Mouse (Mus musculus) lung, postnatal 36 days (tissue): Measurements from ENCODE around the gene Bap1.

Source experiments
- DNase-seq: peaks from one replicate; pipeline ENCODE4 v3.0.0; 2022; ENCODE audit warnings: mixed read lengths

Bap1 gene

DNA sequence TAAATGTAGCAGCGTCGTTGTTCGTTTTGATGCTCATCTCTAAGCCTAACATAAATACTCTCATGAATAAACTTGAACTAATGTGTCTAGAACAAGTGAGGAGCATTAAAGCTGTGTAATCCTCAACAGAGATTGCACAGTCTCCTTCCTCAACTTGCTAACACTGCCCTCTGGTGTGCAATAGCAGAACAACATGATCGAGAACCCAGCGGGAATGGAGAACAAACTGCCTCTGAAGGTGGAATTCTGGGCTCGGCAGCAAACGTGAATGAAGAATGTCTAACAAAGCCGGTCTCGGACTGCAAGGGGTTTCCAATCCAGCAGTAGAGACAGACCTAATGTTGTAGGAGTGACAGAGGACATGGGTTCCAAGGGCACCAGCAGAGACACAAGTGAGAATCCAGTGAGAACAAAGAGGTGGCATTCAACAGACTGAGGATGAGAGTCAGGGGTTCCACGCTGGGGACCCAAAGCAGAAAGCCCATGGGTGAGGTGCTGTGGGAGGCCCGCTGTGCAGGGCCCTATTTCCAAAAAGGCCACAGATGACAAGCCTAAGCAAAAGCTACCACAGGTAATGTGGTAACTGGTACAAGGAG is 17.2 kb upstream of the Bap1 start:
- peak; percentile 93 for DNase-seq

DNA sequence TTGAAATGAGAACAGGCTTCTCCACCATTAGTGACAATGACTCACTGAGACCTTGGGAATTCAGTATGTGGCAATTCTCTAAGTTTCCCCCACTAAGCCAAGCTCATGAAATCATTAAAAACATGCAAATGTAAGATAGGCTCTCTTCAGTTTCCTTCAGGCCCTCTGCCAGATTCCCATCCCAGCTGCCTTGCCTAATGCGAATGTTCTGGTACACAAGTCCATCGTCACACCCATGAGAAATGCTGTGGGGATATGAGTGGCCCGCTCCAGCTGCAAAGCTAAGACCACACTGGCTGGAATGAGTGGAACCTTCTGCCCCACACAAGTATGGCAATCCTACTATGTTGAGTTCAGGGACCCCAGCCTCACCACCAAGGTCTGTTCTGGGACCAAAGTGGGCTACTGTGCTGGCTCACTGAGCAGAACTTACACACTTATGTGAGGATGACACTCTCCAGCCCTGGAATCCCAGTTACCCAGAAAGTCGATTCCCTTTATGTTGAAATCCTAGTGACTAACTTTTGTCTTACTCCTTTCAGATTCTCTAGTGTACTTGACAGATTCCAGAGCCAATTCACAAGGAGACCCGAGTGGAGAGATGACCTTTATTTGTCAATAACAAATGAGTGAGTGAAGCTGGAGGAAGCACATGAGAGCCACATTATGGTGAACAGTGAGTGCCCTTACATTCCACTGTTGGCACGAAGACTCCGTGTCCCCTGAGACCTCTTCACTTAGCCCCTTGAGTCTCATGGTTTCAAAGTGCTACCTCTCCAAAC is 14.0 kb upstream of the Bap1 start:
- DNase-seq: peak; percentile 62

DNA sequence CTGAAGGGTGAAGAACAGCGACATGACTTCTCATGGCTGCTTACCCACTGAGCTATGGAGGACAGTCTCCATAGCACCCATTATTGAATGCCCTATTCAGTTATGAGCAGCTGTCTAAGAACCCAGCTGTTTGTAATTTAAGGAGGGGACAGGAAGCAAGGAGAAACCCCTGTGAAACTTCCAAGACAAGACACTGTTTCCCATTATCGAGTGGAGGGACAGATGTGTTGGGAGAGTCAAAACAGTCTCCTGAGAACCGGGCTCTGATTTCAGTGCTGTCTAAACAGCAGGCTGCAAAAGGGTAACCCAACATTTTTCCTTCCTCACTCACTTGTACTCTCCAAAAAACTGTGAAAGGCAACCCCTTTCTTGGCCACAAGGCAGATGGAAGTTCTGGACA is 10.7 kb upstream of the Bap1 start:
- no peak for DNase-seq

DNA sequence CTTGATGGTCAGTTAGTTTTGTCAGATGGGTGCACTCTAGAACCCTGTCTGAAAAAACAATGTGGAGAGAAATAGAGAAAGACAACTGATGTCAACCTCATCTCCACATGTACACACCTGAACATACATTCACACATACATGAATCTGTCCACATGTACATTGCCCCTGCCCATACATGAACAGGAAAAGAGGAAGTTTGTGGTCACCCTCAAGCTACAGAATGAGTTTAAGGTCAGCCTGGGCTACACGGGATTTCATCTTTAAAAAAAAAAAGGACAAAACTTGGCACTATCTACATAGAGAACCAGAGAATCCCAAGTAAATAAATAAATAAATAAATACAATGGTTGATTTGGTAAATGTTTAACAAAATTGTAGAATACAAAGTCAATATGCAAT is 6.5 kb upstream of the Bap1 start:
- no peak for DNase-seq

DNA sequence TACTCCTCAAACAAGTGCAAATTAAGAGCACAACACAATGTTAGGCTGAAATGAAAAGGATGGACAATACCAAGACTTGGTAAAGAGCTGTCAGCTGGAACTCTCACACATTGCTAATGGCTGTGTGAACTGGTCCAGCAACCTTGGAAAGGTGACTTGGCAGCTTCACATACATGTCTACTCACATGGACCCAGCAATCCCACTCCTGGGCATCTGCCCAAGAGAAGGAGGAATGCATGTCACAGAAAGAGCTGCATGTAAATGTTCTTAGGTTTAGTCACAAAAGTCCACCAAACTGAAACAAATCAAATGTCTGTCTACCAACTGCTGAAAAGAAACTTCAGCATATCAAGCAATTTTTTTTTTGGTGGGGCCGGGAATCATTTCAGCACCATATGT is 5.3 kb upstream of the Bap1 start:
- no peak for DNase-seq

DNA sequence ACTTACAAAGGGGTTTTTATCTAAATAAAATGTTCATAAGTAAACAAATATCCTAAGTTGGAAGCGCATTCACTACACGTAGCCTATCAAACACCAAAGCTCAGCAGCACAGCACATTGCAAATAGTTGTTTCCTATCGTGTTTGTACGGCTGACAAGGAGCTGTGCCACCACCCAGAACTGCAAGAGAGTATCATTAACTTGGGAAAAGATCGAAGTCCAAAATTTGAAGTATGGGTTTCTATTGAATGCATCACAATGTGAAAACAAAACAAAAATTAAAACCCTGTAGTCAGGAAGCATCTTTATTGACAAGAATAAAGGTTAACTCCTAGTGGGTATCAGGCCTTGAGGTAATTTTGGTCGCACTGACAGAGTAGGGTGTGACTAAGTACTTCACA is 2.9 kb upstream of the Bap1 start:
- DNase-seq: no peak

DNA sequence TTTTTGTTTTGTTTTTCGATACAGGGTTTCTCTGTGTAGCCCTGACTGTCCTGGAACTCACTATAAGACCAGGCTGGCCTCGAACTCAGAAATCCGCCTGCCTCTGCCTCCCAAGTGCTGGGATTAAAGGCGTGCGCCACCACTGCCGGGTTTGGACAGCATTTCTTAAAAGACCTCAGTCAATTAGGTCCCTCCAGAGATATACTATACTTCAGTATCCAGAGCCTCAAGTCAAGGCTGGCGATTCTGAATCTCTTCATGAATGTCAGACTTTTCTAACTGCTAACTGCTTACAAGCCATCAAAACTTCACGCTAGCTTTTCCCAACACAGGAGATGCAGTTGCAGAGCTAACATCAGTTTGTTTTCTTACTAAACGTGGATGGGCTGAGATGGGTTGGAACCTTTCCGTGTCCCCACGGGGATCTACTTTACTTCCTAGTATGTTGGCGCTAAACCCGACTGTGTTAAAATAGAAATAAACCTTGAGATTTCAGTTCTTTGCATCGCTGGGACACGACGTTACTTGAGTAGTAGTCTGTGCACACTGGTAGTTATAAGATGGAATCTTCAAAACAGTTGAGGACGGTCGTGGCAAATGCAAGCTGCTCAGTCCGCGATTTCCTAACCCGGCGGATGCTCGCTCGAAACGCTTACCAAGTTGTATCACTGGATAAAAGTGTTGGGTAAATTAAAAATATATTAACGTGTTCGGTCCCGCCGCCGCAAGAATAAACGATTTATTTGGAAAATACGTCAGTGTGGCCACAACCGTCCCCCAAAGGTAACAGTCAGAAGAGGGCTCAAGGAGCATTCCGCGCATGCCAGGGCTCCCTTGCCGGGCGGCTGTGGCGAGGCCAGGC is 797 bp upstream of the Bap1 start:
- DNase-seq: peak; percentile 84

DNA sequence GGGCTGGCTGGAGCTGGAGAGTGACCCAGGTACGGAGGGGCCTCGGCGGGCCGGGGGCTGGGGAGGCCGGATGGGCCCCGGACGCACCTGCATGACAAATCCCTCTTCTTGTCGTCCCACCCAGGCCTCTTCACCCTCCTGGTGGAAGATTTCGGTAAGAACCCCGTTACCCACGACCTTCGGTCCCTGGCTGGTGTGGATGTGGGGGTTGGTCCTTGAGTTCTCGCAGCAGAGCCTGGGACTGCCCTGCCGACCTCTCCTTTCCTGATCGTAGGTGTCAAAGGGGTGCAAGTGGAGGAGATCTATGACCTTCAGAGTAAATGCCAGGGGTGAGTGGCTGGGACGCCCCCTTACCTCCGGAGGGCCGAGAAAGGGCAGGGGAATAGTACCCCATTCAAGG is 376 bp downstream of the Bap1 start:
- DNase-seq: no peak

DNA sequence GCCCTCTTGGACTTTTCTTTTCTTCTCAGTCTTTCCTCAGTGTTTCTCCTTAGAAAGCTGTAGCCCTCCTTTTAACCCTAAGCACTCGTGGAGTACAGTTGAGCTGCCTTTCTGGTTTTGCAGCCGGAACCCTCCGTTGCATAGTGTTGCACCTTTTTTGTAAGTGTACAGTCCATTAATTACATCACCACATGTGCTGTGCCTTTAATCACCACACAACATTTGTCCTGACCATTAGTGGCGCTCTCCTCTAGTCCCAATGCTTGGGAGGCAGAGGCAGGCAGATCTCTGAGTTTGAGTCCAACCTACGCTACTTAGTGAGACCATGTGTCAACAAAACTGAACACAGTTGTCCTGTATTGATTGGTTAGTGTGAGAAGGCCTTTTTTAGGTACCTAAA is 841 bp downstream of the Bap1 start:
- no peak for DNase-seq

DNA sequence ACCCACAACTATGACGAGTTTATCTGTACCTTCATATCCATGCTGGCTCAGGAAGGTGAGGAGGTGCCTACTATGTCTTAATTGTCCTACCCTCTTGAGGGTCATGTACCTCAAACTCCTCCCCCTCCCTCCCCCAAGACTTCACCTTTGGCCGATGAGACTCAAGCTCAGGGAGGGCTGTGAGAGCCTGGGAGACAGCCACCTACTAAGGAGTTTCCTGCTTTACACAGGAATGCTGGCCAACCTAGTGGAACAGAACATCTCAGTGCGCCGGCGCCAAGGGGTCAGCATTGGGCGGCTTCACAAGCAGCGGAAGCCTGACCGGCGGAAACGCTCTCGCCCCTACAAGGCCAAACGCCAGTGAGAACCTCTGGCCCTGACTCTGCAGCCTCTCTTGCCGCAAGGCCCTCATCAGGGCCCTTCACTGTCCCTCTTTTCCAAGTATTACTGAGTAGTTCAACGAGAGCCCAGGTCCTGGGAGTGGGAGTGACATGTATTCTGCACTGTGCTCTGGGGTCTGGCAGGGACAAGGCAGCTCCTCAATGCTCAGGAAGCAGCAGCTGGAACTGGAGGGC is 7.3 kb downstream of the Bap1 start:
- no peak for DNase-seq

DNA sequence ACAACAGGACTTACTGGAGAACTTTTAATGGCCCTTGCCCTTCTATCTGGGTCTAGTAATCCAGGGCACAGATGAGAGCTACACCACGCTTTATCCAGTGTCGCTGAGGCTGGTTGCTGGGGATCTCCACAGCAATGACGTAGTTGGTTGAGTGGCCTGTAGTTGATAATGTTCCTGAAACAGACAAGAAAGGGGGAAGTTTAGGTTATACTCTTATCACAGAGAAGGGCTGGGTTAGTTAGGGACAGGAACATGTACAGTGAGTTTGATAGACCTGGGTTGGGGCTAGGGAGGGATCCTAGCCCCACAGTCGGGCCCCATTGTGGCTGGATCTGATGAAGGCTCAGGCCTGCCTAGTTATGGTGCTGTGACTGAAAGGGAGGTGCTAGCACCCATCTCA is 9.1 kb downstream of the Bap1 start:
- no peak for DNase-seq

DNA sequence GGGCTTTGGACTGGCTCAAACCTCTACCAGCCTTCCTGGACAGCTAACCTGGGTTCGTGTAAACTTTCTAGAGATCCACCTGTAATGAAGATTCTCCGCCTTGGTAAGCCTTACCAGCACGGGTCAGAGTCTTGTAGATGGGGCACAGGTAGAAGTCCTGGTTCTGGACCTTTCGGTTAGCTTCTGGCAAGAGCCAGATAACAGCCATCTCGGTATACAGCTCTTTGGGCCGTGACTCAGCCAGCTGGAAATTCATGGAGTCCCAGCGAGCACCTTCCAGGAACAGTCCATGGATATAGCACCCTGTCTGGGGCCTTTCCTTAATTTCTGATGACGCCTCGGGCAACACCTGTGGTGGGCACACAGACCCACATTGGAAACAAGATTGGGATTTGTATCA is 9.7 kb downstream of the Bap1 start:
- no peak for DNase-seq

DNA sequence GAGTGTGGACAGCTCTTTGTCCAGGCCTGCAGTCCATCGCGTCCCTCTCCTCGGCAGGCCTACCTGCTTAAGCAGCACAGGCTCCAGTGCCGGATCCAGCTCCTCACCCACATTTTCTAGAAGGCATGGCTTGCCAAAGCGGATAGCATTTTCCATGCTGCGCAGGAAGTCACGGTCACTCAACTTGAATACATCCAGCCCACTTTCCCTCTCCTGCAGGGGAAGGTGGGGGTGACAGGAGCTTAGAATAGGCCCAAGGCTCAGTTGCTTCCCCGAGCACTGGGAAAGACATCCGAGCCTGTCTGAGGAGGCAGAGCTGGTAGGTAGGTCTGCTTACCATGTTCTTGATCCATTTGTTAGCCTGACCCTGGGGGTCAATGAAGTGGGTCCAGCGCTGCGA is 16.4 kb downstream of the Bap1 start:
- no peak for DNase-seq

DNA sequence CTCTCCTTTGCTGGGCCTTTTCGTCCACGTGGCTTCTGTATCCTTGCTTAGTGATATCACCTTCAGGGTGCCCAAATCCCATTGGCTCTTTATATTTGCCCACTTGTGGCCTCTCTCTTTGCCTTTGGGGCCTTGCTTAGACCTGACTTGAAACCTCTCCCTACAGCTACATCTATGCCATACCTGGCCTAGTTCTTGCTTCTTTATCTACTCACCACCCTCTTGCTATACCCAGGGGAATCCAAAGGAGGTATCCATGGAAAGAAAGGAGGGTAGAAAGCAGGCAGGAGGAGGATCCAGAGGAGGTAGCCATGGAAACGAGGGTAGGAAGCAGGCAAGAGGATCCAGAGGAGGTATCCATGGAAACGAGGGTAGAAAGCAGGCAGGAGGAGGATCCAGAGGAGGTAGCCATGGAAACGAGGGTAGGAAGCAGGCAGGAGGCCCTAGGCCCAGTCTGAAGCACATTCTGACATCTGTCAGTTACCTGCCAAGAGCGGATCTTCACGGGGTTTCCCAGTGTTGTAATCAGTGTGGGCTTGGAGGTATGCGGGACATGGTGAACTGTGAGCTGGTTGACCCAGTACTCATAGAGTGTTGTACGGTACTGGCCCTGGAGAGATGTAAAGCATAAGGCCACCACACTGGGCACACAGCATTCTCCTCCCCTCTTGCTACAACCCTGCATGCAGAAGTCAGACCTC is 17.2 kb downstream of the Bap1 start:
- no peak for DNase-seq

DNA sequence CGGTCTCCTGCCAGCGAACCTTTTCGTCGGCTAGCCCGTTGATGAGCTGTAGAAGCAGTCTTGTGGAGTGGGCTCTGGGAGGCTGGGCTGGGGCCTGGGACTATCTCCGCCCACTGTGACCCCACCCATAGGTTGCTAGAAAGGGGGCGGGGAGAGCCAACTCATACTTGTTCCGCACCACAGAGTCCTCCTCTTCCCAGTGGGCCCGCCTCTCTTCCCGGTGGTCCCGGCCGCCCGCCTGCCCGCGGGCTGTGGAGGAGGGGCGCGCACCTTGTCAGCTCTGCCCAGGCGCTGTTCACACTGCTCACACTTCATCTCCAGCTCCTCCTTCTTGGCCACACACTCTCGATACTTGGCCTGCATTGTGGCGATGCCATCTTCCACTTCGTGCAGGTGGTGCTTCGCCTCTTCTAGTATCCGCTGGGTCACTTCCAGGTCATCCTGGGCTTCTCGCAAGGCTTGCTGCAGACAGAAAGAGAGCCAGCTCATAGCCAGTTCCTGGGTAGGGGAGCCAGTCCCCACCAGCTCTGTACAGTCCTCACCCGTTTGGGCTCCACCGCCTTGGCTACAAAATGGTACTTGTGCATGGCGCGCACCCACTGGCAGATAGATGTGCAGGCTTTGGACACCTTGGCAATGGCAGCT is 18.3 kb downstream of the Bap1 start:
- DNase-seq: peak; percentile 23

DNA sequence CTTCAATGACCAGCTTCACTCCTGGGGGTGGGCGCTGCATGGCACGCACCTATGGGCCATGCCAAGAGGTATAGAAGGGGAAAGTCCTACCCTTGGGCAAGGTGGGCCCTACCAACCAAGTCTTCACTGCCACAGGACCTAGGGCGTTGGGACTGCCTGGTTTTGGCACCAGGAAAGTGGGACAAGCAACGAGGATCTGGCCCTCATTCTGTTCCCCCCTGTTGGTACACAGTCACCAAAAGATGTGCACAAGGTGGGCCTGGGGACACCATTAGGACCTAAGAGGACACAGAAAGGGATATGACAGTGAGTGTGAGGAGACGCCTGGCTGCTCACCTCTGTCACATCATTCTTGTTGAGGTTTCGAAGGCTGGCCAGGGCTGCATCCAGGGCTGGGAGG is 19.9 kb downstream of the Bap1 start:
- DNase-seq: no peak

DNA sequence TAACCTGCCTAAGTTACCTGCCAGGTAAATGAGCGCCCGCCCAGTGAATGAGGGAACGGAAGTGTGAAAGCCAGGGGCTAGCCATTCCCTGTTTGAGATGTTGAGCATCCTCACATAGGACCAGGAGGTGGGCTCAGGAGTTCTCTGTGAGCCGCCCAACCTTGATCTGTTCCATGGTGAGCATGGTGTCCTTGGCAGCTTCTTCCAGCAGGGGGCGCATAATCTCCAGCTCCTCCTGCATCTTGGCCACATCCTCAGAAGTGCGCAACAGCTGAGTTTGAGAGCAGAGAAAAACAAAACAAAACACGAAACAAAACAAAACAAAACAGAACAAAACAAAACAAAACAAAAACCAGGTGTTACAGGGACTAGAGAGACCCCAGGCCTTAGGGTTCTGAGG is 20.9 kb downstream of the Bap1 start:
- DNase-seq: peak; percentile 88

DNA sequence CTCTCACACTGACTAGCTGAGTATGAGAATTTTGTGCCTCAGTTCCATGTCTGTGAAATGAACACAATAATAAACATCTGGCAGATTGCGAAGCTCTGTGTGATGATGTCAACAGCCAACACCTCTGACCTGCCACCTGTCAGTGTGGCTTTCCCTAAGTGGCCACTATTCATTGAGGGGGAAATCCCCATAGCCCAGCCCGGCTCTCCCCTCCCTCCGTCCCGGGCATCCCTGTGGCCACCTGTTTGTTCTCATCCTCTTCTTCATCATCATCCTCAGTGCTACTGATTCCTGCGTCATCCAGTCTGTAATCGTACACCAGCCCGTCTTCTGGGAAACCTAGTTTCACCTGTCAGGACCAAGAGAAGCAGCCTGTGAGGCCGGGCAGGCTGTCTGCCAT is 34.5 kb downstream of the Bap1 start:
- DNase-seq: no peak
